In the genomic region with DNA sequence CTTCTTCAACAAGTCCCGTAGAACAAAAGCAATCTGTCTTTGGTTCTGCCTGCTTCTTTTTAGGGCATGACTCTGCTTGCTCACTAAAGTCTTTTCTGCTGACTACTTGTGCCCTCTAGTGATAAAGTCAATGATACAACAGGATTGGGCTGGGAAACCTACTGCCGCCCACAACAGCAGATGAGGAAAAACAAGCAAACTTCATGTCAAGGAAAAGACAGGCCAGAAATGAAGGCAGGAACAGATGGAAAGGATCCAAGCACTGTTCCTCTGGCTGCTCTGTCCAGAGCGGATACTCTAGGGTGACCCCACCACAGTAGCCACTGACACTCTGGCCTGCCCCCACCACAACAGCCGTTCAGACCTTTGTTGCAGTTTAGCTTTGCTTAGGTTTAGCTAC, we compare ENCODE assay signal across 8 mouse cellular contexts.
DNase-seq lines count a peak whose midpoint lies in the region; ATAC-seq and TF ChIP-seq lines count a peak whose summit lies in the region.

No protein-coding gene starts in this region.

- H3K4me2 ChIP-seq in kidney, embryonic 16.5 days (replicated peaks; ENCODE audit: low read depth, low read length): no peak overlapping the region
- no peak overlapping the region for H3K4me2 ChIP-seq in stomach, postnatal 0 days (replicated peaks; ENCODE audit: low read depth)

- TF ChIP-seq EP300 in stomach, postnatal 0 days (optimal IDR thresholded peaks at IDR 0.05): no peak

- H3K9ac ChIP-seq in kidney, embryonic 16.5 days (replicated peaks; ENCODE audit: low read length): no peak overlapping the region
- no peak overlapping the region for H3K9ac ChIP-seq in stomach, postnatal 0 days (ENCODE audit: low read length)

- H3K4me1 ChIP-seq in E14TG2a.4 (replicated peaks; ENCODE audit: low read depth, low read length): no peaks in the 10 kb centered on the region; the same call in 1 of the 2 replicates
- no peaks in the 10 kb centered on the region for H3K4me1 ChIP-seq in kidney, embryonic 16.5 days (ENCODE audit: insufficient read depth, low read length)
- no peaks in the 10 kb centered on the region for H3K4me1 ChIP-seq in stomach, postnatal 0 days (replicated peaks; ENCODE audit: control insufficient read depth, insufficient read depth)

- intact Hi-C loops in gastrocnemius, adult 2 months (cut with DNase I): loop anchor here (2.0 to 10.0 kb wide), 2 partner anchors 83 to 195 kb away; no protein-coding TSS in a partner anchor
- intact Hi-C loops in gastrocnemius, postnatal 36 days (cut with DNase I): loop anchor here (5.0 kb wide), 2 partner anchors 82 to 102 kb away; no protein-coding TSS in a partner anchor
- intact Hi-C loops in left cerebral cortex, postnatal 4 days (cut with DNase I): no loop called here

- H3K4me3 ChIP-seq in gastrocnemius, adult 2 months: no peak overlapping the region
- no peak overlapping the region for H3K4me3 ChIP-seq in E14TG2a.4 (replicated peaks; ENCODE audit: low read length)
- no peak overlapping the region for H3K4me3 ChIP-seq in kidney, embryonic 16.5 days (ENCODE audit: low read length)
- H3K4me3 ChIP-seq in stomach, postnatal 0 days (ENCODE audit: low read depth, low read length): no peak overlapping the region

- ATAC-seq in kidney, embryonic 16.5 days (ENCODE audit: low FRiP score, low TSS enrichment): peak; percentile 71; the same call in 1 of the 2 replicates
- ATAC-seq in stomach, postnatal 0 days (ENCODE audit: low FRiP score, low TSS enrichment): 0 out of 2 replicates have a peak, but pooled peaks have one; percentile 57

- no peaks in the 10 kb centered on the region for H3K27me3 ChIP-seq in E14TG2a.4 (ENCODE audit: insufficient read depth, low read length)
- no peaks in the 10 kb centered on the region for H3K27me3 ChIP-seq in kidney, embryonic 16.5 days (ENCODE audit: insufficient read depth, low read length)
- H3K27me3 ChIP-seq in stomach, postnatal 0 days (ENCODE audit: control insufficient read depth, insufficient read depth, low read length): no peaks in the 10 kb centered on the region

- peaks cover 4% of the 10 kb centered on the region; the same call in 1 of the 2 replicates for H3K36me3 ChIP-seq in E14TG2a.4 (ENCODE audit: insufficient read depth, low read length)
- H3K36me3 ChIP-seq in kidney, embryonic 16.5 days (ENCODE audit: insufficient read depth, low read length): peaks cover 13% of the 10 kb centered on the region; the same call in 1 of the 2 replicates
- H3K36me3 ChIP-seq in stomach, postnatal 0 days (ENCODE audit: control insufficient read depth, insufficient read depth, low read length): peaks cover 5% of the 10 kb centered on the region; the same call in 1 of the 2 replicates

- peak; percentile 64 for TF ChIP-seq CTCF in gastrocnemius, adult 2 months (IDR thresholded peaks at IDR 0.05)
- 0 out of 2 replicates have a peak, but pooled peaks have one; percentile 5 for TF ChIP-seq CTCF in E14TG2a.4 (conservative IDR thresholded peaks at IDR 0.05; ENCODE audit: low read length)
- peak; percentile 89 for TF ChIP-seq CTCF in stomach, postnatal 0 days (IDR thresholded peaks at IDR 0.05; ENCODE audit: low read depth)

- no peak for DNase-seq in gastrocnemius, adult 2 months
- no peak for DNase-seq in gastrocnemius, postnatal 36 days
- peak; percentile 56 to 68 for DNase-seq in cerebellum, postnatal 10 days
- DNase-seq in stomach, postnatal 0 days (ENCODE audit: low spot score): no peak
- DNase-seq in left cerebral cortex, postnatal 4 days: no peak
- no peak for DNase-seq in spleen, postnatal 36 days (ENCODE audit: low spot score in 2 of 2)

- 30% methylated on average over 4 of the region's 4 CpGs for WGBS in kidney, embryonic 16.5 days
- WGBS in stomach, postnatal 0 days: 35% methylated on average over 4 of the region's 4 CpGs

- H3K27ac ChIP-seq in gastrocnemius, adult 2 months: no peak overlapping the region
- no peak overlapping the region; the same call in 1 of the 2 replicates for H3K27ac ChIP-seq in kidney, embryonic 16.5 days (ENCODE audit: low read length)
- H3K27ac ChIP-seq in stomach, postnatal 0 days (replicated peaks): 0 out of 2 replicates have a peak overlapping the region, but pooled peaks have one; percentile 20

- H3K9me3 ChIP-seq in E14TG2a.4 (ENCODE audit: low read length): no peaks in the 10 kb centered on the region
- no peaks in the 10 kb centered on the region for H3K9me3 ChIP-seq in kidney, embryonic 16.5 days (ENCODE audit: low read length)
- H3K9me3 ChIP-seq in stomach, postnatal 0 days (ENCODE audit: control insufficient read depth, low read length): no peaks in the 10 kb centered on the region

Comparison
In these comparisons a context has a peak if more than half of its experiments do, and no peak if none do; other contexts are left out.
1. DNase-seq: peak in cerebellum, postnatal 10 days (2 of 2); none in gastrocnemius, adult 2 months (single experiment), gastrocnemius, postnatal 36 days (0 of 2), stomach, postnatal 0 days (single experiment), left cerebral cortex, postnatal 4 days (single experiment) and spleen, postnatal 36 days (0 of 2).
2. CTCF ChIP-seq: peak in every context shown above with its lines; median percentile 89 in stomach, postnatal 0 days; 64 in gastrocnemius, adult 2 months; 5 in E14TG2a.4.